Mouse (Mus musculus): ENCODE results near the gene Zfp113. TPM values are rescaled to one million over a fixed set of nuclear protein-coding genes. Genes with fewer than 3 reads are reported as not detected.
"Not testable (repeated sequence)": the region's sequence is repeated elsewhere in the genome, so short reads cannot be mapped to it uniquely, and the experiment has no call there.

Gene Zfp113
- polyA plus RNA-seq, 1 experiment from 2014 or later: 26.3 TPM

GRCm38 (mm10) chr5:138109847-138110396 is 45.6 kb downstream of the Zfp113 start:
- not testable (repeated sequence) for ATAC-seq; H3K9me3 ChIP-seq (replicated peaks; ENCODE audit: control insufficient read depth, low read length, poor library complexity, severe bottlenecking); H3K4me2 ChIP-seq (ENCODE audit: low read length); H3K36me3 ChIP-seq (ENCODE audit: control insufficient read depth, insufficient read depth, low read length); H3K27ac ChIP-seq (ENCODE audit: low read length); H3K27me3 ChIP-seq (ENCODE audit: control insufficient read depth, insufficient read depth, low read depth, low read length); H3K4me1 ChIP-seq (ENCODE audit: control insufficient read depth, insufficient read depth, low read length); H3K9ac ChIP-seq (ENCODE audit: low read depth, low read length); H3K4me3 ChIP-seq (ENCODE audit: low read depth, low read length)
- 46% methylated on average over 3 of the region's 4 CpGs for WGBS

GRCm38 (mm10) chr5:138107130-138107529 is 48.4 kb downstream of the Zfp113 start:
- no peak overlapping the region for H3K9ac ChIP-seq (ENCODE audit: low read depth, low read length)
- H3K9me3 ChIP-seq (replicated peaks; ENCODE audit: control insufficient read depth, low read length, poor library complexity, severe bottlenecking): no peaks in the 10 kb centered on the region

GRCm38 (mm10) chr5:138104976-138105375 is 50.6 kb downstream of the Zfp113 start:
- H3K36me3 ChIP-seq (ENCODE audit: control insufficient read depth, insufficient read depth, low read length): peaks cover 29% of the 10 kb centered on the region
- no peaks in the 10 kb centered on the region for H3K27me3 ChIP-seq (ENCODE audit: control insufficient read depth, insufficient read depth, low read depth, low read length)
- no peaks in the 10 kb centered on the region for H3K9me3 ChIP-seq (replicated peaks; ENCODE audit: control insufficient read depth, low read length, poor library complexity, severe bottlenecking)
- no peak overlapping the region for H3K4me3 ChIP-seq (ENCODE audit: low read depth, low read length)
- H3K9ac ChIP-seq (ENCODE audit: low read depth, low read length): no peak overlapping the region
- H3K27ac ChIP-seq (ENCODE audit: low read length): no peak overlapping the region
- H3K4me1 ChIP-seq (ENCODE audit: control insufficient read depth, insufficient read depth, low read length): no peaks in the 10 kb centered on the region
- H3K4me2 ChIP-seq (ENCODE audit: low read length): no peak overlapping the region
- ATAC-seq: no peak
- WGBS: 91% methylated on average over 2 of the region's 2 CpGs

More at GRCm38 (mm10) chr5:138107130-138107529, 48.4 kb downstream of the Zfp113 start:
- H3K27me3 ChIP-seq (ENCODE audit: control insufficient read depth, insufficient read depth, low read depth, low read length): no peaks in the 10 kb centered on the region
- no peak for ATAC-seq
- H3K4me2 ChIP-seq (ENCODE audit: low read length): no peak overlapping the region
- no peak overlapping the region for H3K4me3 ChIP-seq (ENCODE audit: low read depth, low read length)
- H3K27ac ChIP-seq (ENCODE audit: low read length): no peak overlapping the region
- peaks cover 17% of the 10 kb centered on the region for H3K36me3 ChIP-seq (ENCODE audit: control insufficient read depth, insufficient read depth, low read length)
- WGBS: 65% methylated on average over 3 of the region's 3 CpGs
- H3K4me1 ChIP-seq (ENCODE audit: control insufficient read depth, insufficient read depth, low read length): no peaks in the 10 kb centered on the region

GRCm38 (mm10) chr5:138094474-138094873 is 61.1 kb downstream of the Zfp113 start:
- no peak for ATAC-seq
- H3K9me3 ChIP-seq (replicated peaks; ENCODE audit: control insufficient read depth, low read length, poor library complexity, severe bottlenecking): no peaks in the 10 kb centered on the region
- peaks cover 44% of the 10 kb centered on the region for H3K36me3 ChIP-seq (ENCODE audit: control insufficient read depth, insufficient read depth, low read length)
- no peak overlapping the region for H3K27ac ChIP-seq (ENCODE audit: low read length)
- 94% methylated on average over 6 of the region's 6 CpGs for WGBS
- H3K9ac ChIP-seq (ENCODE audit: low read depth, low read length): no peak overlapping the region
- H3K27me3 ChIP-seq (ENCODE audit: control insufficient read depth, insufficient read depth, low read depth, low read length): no peaks in the 10 kb centered on the region
- no peaks in the 10 kb centered on the region for H3K4me1 ChIP-seq (ENCODE audit: control insufficient read depth, insufficient read depth, low read length)
- H3K4me3 ChIP-seq (ENCODE audit: low read depth, low read length): no peak overlapping the region
- H3K4me2 ChIP-seq (ENCODE audit: low read length): no peak overlapping the region

- WGBS: 96% methylated on average over 4 of the region's 4 CpGs
- no peaks in the 10 kb centered on the region for H3K27me3 ChIP-seq (ENCODE audit: control insufficient read depth, insufficient read depth, low read depth, low read length)
- H3K36me3 ChIP-seq (ENCODE audit: control insufficient read depth, insufficient read depth, low read length): peaks cover 31% of the 10 kb centered on the region
- no peak overlapping the region for H3K9ac ChIP-seq (ENCODE audit: low read depth, low read length)
- no peak overlapping the region for H3K4me2 ChIP-seq (ENCODE audit: low read length)
- H3K4me3 ChIP-seq (ENCODE audit: low read depth, low read length): no peak overlapping the region
- no peak overlapping the region for H3K27ac ChIP-seq (ENCODE audit: low read length)
- no peaks in the 10 kb centered on the region for H3K9me3 ChIP-seq (replicated peaks; ENCODE audit: control insufficient read depth, low read length, poor library complexity, severe bottlenecking)
- ATAC-seq: no peak
- H3K4me1 ChIP-seq (ENCODE audit: control insufficient read depth, insufficient read depth, low read length): peaks cover 7% of the 10 kb centered on the region; the same call in 1 of the 2 replicates
Measured at GRCm38 (mm10) chr5:138092771-138093170, 62.8 kb downstream of the Zfp113 start.

- Histone ChIP-seq H3K36me3 (ENCODE audit: control insufficient read depth, insufficient read depth, low read length) (peaks cover 15% of the 10 kb centered on the region), H3K4me3 (ENCODE audit: low read depth, low read length) (no peak overlapping the region), H3K27me3 (ENCODE audit: control insufficient read depth, insufficient read depth, low read depth, low read length) (no peaks in the 10 kb centered on the region), H3K27ac (ENCODE audit: low read length) (no peak overlapping the region), H3K4me1 (ENCODE audit: control insufficient read depth, insufficient read depth, low read length) (peaks cover 25% of the 10 kb centered on the region), H3K9ac (ENCODE audit: low read depth, low read length) (no peak overlapping the region), H3K4me2 (ENCODE audit: low read length) (no peak overlapping the region), H3K9me3 (replicated peaks; ENCODE audit: control insufficient read depth, low read length, poor library complexity, severe bottlenecking) (no peaks in the 10 kb centered on the region)
- 90% methylated on average over 5 of the region's 5 CpGs for WGBS
- no peak for ATAC-seq
Measured at GRCm38 (mm10) chr5:138090737-138091136, 64.8 kb downstream of the Zfp113 start.

- H3K36me3 ChIP-seq (ENCODE audit: control insufficient read depth, insufficient read depth, low read length): peaks cover 13% of the 10 kb centered on the region
- H3K9ac ChIP-seq (ENCODE audit: low read depth, low read length): no peak overlapping the region
- 83% methylated on average over 3 of the region's 3 CpGs for WGBS
- no peak overlapping the region for H3K4me2 ChIP-seq (ENCODE audit: low read length)
- no peak overlapping the region for H3K4me3 ChIP-seq (ENCODE audit: low read depth, low read length)
- no peaks in the 10 kb centered on the region for H3K27me3 ChIP-seq (ENCODE audit: control insufficient read depth, insufficient read depth, low read depth, low read length)
- ATAC-seq: no peak
- no peaks in the 10 kb centered on the region for H3K9me3 ChIP-seq (replicated peaks; ENCODE audit: control insufficient read depth, low read length, poor library complexity, severe bottlenecking)
- no peak overlapping the region for H3K27ac ChIP-seq (ENCODE audit: low read length)
- H3K4me1 ChIP-seq (ENCODE audit: control insufficient read depth, insufficient read depth, low read length): peaks cover 25% of the 10 kb centered on the region
Measured at GRCm38 (mm10) chr5:138090271-138090670, 65.3 kb downstream of the Zfp113 start.

MicroRNA genes within 50 kb of the gene (microRNA counts, 519-probe panel; counts per million panel counts)
- microRNA mmu-miR-106b (2,995 counts per million, percentile 87 among the panel's probes with 10 or more counts), microRNA mmu-miR-25 (3,718 counts per million, percentile 96 among the panel's probes with 10 or more counts), microRNA mmu-miR-93 (3,001 counts per million, percentile 87 among the panel's probes with 10 or more counts)

Small RNA genes within 50 kb of the gene (microRNA-seq; reads per million reads assigned to microRNA genes)
- gene Mir106b: 9,918 reads per million, percentile 96 among the genes with 10 or more reads in this experiment
- gene Mir25: 438 reads per million, percentile 70 among the genes with 10 or more reads in this experiment
- 9,971 reads per million, percentile 96 among the genes with 10 or more reads in this experiment for gene Mir93

Other genes starting within 250 kb of the Zfp113 start
- not detected in 2 replicates for gene Cyp3a13, start 234.1 kb downstream of the Zfp113 start, polyA plus RNA-seq (2015; fragmentation: Nextera tagmentation; extraction: Ambion mirVana)
- gene Gjc3, start 192.6 kb downstream of the Zfp113 start, polyA plus RNA-seq (2015; fragmentation: Nextera tagmentation; extraction: Ambion mirVana): 0.31 and 0.44 TPM in 2 replicates
- gene Azgp1, start 174.2 kb downstream of the Zfp113 start, polyA plus RNA-seq (2015; fragmentation: Nextera tagmentation; extraction: Ambion mirVana): not detected in 2 replicates
- not detected in 2 replicates for gene Smok3a, start 134.5 kb downstream of the Zfp113 start, polyA plus RNA-seq (2015; fragmentation: Nextera tagmentation; extraction: Ambion mirVana)
- not detected in 2 replicates for gene Smok3b, start 134.3 kb downstream of the Zfp113 start, polyA plus RNA-seq (2015; fragmentation: Nextera tagmentation; extraction: Ambion mirVana)
- not detected in 2 replicates for gene Smok3c, start 102.5 kb downstream of the Zfp113 start, polyA plus RNA-seq (2015; fragmentation: Nextera tagmentation; extraction: Ambion mirVana)
- gene Zkscan1, start 70.7 kb downstream of the Zfp113 start, polyA plus RNA-seq (2015; fragmentation: Nextera tagmentation; extraction: Ambion mirVana): 22.7 and 25.4 TPM in 2 replicates
- gene Zscan21, start 38.8 kb downstream of the Zfp113 start, polyA plus RNA-seq (2015; fragmentation: Nextera tagmentation; extraction: Ambion mirVana): 85.4 and 96.0 TPM in 2 replicates
- 288 and 309 TPM in 2 replicates for gene Cops6, start 5.3 kb upstream of the Zfp113 start, polyA plus RNA-seq (2015; fragmentation: Nextera tagmentation; extraction: Ambion mirVana)
- gene Ap4m1, start 16.3 kb upstream of the Zfp113 start, polyA plus RNA-seq (2015; fragmentation: Nextera tagmentation; extraction: Ambion mirVana): 24.9 and 27.2 TPM in 2 replicates
- 72.3 and 81.6 TPM in 2 replicates for gene Mcm7, start 16.7 kb upstream of the Zfp113 start, polyA plus RNA-seq (2015; fragmentation: Nextera tagmentation; extraction: Ambion mirVana)
- 74.4 and 75.8 TPM in 2 replicates for gene Taf6, start 31.7 kb upstream of the Zfp113 start, polyA plus RNA-seq (2015; fragmentation: Nextera tagmentation; extraction: Ambion mirVana)
- 29.0 and 33.7 TPM in 2 replicates for gene Cnpy4, start 31.7 kb upstream of the Zfp113 start, polyA plus RNA-seq (2015; fragmentation: Nextera tagmentation; extraction: Ambion mirVana)
- 14.5 and 15.5 TPM in 2 replicates for gene Mblac1, start 38.6 kb upstream of the Zfp113 start, polyA plus RNA-seq (2015; fragmentation: Nextera tagmentation; extraction: Ambion mirVana)
- not detected in 2 replicates for gene Nxpe5, start 70.2 kb upstream of the Zfp113 start, polyA plus RNA-seq (2015; fragmentation: Nextera tagmentation; extraction: Ambion mirVana)
- 95.4 and 101 TPM in 2 replicates for gene Lamtor4, start 99.7 kb upstream of the Zfp113 start, polyA plus RNA-seq (2015; fragmentation: Nextera tagmentation; extraction: Ambion mirVana)
- gene BC037034, start 108.3 kb upstream of the Zfp113 start, polyA plus RNA-seq (2015; fragmentation: Nextera tagmentation; extraction: Ambion mirVana): 14.7 and 15.6 TPM in 2 replicates
- gene Gal3st4, start 117.1 kb upstream of the Zfp113 start, polyA plus RNA-seq (2015; fragmentation: Nextera tagmentation; extraction: Ambion mirVana): 1.8 and 2.3 TPM in 2 replicates
- gene Gm43720, start 124.2 kb upstream of the Zfp113 start, polyA plus RNA-seq (2015; fragmentation: Nextera tagmentation; extraction: Ambion mirVana): 0.09 and 0.27 TPM in 2 replicates
- 179 and 220 TPM in 2 replicates for gene Gpc2, start 124.3 kb upstream of the Zfp113 start, polyA plus RNA-seq (2015; fragmentation: Nextera tagmentation; extraction: Ambion mirVana)
- gene Stag3, start 124.5 kb upstream of the Zfp113 start, polyA plus RNA-seq (2015; fragmentation: Nextera tagmentation; extraction: Ambion mirVana): 11.7 and 13.1 TPM in 2 replicates
- gene Pvrig, start 186.2 kb upstream of the Zfp113 start, polyA plus RNA-seq (2015; fragmentation: Nextera tagmentation; extraction: Ambion mirVana): not detected in 2 replicates

Measured in midbrain, embryonic 16.5 days (tissue).